Mouse (Mus musculus): ENCODE measurements around the gene Atp13a4. TPM values are rescaled to one million over a fixed set of nuclear protein-coding genes. Genes with fewer than 3 reads are reported as not detected.

Gene Atp13a4
- polyA plus RNA-seq (2014; fragmentation: Illumina TruSeq; extraction: RNeasy Lipid Tissue Mini Kit (QIAGEN cat#74804); ENCODE audit: low read depth, low replicate concordance) = 30.5 TPM

GRCm38 (mm10) chr16:29544829-29545228 is at the start of gene Atp13a4:
Atp13a4 (minus strand) TSS chr16:29544864.

GRCm38 (mm10) chr16:29579167-29579786 is 34.6 kb upstream of the Atp13a4 start, which contains the start of gene Opa1:
Opa1 (plus strand) TSS chr16:29579334.

GRCm38 (mm10) chr16:29378458-29378857 is 166.2 kb downstream of the Atp13a4 start, which contains the start of gene Atp13a5:
Atp13a5 (minus strand) TSS chr16:29378732.

Other genes starting within 250 kb of the Atp13a4 start
- 0.09 TPM for gene Atp13a5, start 166.1 kb downstream of the Atp13a4 start, polyA plus RNA-seq (2014; fragmentation: Illumina TruSeq; extraction: RNeasy Lipid Tissue Mini Kit (QIAGEN cat#74804); ENCODE audit: low read depth, low replicate concordance)
- gene Opa1, start 34.5 kb upstream of the Atp13a4 start, polyA plus RNA-seq (2014; fragmentation: Illumina TruSeq; extraction: RNeasy Lipid Tissue Mini Kit (QIAGEN cat#74804); ENCODE audit: low read depth, low replicate concordance) = 25.3 TPM

Data from adipose tissue, adult 10 weeks (tissue).